Mouse (Mus musculus): ENCODE measurements at regions not wholly inside any gene's neighbourhood (a gene's known extent, or its start where the extent isn't known, plus 50 kb on each side); places are given as distances from the start of the nearest gene placed in this dataset.
A peak's percentile ranks its signal among the peaks of the same experiment; 100 is the strongest.
"Not testable (repeated sequence)": the region's sequence is repeated elsewhere in the genome, so short reads cannot be mapped to it uniquely, and the experiment has no call there.

DNA sequence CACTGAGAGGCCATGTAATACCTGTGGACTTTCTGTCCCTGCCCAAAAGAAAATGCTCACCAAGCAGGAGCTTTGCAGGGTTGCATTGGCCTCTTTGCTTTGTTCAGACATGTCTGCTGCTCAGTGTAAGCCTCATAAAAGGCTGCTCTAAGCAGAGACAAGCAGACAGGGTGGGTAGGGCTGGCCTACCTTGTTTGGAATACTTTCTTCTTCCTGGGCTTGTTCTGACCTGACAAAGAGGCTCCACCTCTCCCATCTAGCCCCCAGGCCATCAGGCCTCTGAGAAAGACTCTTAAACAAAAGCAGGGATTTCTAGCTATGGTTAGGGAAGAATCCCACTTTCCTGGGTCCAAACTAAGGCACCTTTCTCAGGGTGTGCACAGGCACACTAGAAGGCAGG lies 138.2 kb upstream of the Camk1g start:
- no peak overlapping the region for H3K27ac ChIP-seq
- H3K4me2 ChIP-seq (replicated peaks): no peak overlapping the region
- H3K4me3 ChIP-seq (replicated peaks): no peak overlapping the region
- H3K36me3 ChIP-seq: no peaks in the 10 kb centered on the region
- H3K9me3 ChIP-seq: no peaks in the 10 kb centered on the region
- H3K27me3 ChIP-seq: no peaks in the 10 kb centered on the region
- H3K4me1 ChIP-seq (replicated peaks): 0 out of 2 replicates have a peak, but pooled peaks cover 2% of the 10 kb centered on the region
- H3K9ac ChIP-seq (replicated peaks): no peak overlapping the region
- ATAC-seq: no peak

GRCm38 (mm10) chr1:193506991-193507390 lies 136.9 kb upstream of the Camk1g start:
- WGBS: 68% methylated on average over 3 of the region's 3 CpGs
- no peak overlapping the region for H3K27ac ChIP-seq
- no peak overlapping the region for H3K9ac ChIP-seq (replicated peaks)
- H3K9me3 ChIP-seq: no peaks in the 10 kb centered on the region
- no peaks in the 10 kb centered on the region for H3K36me3 ChIP-seq
- no peak overlapping the region for H3K4me2 ChIP-seq (replicated peaks)
- H3K4me3 ChIP-seq (replicated peaks): no peak overlapping the region
- no peaks in the 10 kb centered on the region for H3K27me3 ChIP-seq
- no peak for ATAC-seq
- H3K4me1 ChIP-seq (replicated peaks): 0 out of 2 replicates have a peak, but pooled peaks cover 2% of the 10 kb centered on the region

- Histone ChIP-seq H3K9ac (replicated peaks) (no peak overlapping the region), H3K4me1 (replicated peaks) (peaks cover 3% of the 10 kb centered on the region; the same call in 1 of the 2 replicates), H3K4me3 (replicated peaks) (no peak overlapping the region), H3K27me3 (no peaks in the 10 kb centered on the region), H3K36me3 (no peaks in the 10 kb centered on the region), H3K4me2 (replicated peaks) (no peak overlapping the region), H3K9me3 (no peaks in the 10 kb centered on the region), H3K27ac (no peak overlapping the region)
- ATAC-seq: no peak
- WGBS: 54% methylated on average over 3 of the region's 3 CpGs
Measured at GRCm38 (mm10) chr1:193505381-193505780, 135.3 kb upstream of the Camk1g start.

DNA sequence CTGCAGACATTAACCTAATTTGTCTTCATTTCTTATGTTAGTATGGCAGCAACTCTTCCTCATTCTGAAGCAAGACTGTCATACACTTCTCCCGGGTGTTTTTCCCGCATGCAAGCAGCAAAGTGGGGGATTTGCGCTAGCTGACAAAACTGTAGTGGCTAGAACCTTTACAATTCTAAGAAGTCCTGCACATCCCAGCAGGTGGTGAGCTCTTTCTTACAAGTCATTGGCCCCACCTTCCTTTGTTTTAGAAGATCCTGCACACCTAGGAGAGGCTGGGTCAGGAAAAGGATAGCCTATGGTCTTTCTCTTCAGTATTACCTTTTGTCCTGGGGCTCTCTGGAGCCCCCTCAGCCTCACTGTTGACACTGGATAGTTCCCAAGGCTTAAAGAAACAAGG lies 134.5 kb upstream of the Camk1g start:
- H3K27me3 ChIP-seq: no peaks in the 10 kb centered on the region
- H3K9me3 ChIP-seq: no peaks in the 10 kb centered on the region
- no peak overlapping the region for H3K27ac ChIP-seq
- no peak for ATAC-seq
- peaks cover 7% of the 10 kb centered on the region; the same call in 1 of the 2 replicates for H3K4me1 ChIP-seq (replicated peaks)
- WGBS: 46% methylated on average over 3 of the region's 3 CpGs
- no peak overlapping the region for H3K4me2 ChIP-seq (replicated peaks)
- H3K36me3 ChIP-seq: no peaks in the 10 kb centered on the region
- no peak overlapping the region for H3K4me3 ChIP-seq (replicated peaks)
- no peak overlapping the region for H3K9ac ChIP-seq (replicated peaks)

DNA sequence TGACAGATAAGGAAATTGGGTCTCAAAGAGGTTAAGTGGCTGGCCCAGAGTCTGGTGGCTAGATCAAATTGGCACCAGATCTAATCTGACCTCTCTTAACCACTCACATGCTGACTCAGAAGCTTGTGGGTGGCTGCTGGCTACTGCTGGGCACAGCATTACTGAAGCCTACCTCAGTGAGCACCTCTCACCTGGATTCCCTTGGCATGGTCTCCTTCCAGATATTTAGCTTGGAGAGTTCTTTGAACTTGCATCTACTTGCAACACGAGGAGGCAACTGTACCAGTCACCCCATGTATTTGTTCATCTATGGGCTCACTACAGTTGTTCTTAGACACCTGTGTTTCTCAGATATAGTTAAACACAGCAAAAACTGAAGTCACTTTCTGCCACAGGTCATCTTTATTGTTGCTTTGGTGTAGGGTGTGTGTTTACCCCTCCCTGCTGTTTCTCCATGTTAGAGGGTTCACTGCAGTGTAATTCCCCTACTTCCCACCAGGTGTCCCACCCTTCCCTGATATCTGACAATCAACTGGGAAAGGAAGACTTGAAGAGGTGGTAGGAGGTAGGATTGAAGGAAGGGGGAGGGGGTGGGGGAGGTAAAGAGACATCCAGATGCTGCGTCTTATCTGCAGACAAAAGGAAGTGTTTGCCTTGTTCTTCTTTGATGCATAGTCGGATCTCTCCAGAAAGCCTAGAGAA lies 133.7 kb upstream of the Camk1g start:
- Histone ChIP-seq H3K4me1 (replicated peaks) (peaks cover 7% of the 10 kb centered on the region; the same call in 1 of the 2 replicates), H3K36me3 (no peaks in the 10 kb centered on the region), H3K9me3 (no peaks in the 10 kb centered on the region), H3K27ac (no peak overlapping the region), H3K9ac (replicated peaks) (no peak overlapping the region), H3K27me3 (no peaks in the 10 kb centered on the region), H3K4me2 (replicated peaks) (no peak overlapping the region), H3K4me3 (replicated peaks) (no peak overlapping the region)
- 36% methylated on average over 3 of the region's 3 CpGs for WGBS
- ATAC-seq: peak; percentile 40

DNA sequence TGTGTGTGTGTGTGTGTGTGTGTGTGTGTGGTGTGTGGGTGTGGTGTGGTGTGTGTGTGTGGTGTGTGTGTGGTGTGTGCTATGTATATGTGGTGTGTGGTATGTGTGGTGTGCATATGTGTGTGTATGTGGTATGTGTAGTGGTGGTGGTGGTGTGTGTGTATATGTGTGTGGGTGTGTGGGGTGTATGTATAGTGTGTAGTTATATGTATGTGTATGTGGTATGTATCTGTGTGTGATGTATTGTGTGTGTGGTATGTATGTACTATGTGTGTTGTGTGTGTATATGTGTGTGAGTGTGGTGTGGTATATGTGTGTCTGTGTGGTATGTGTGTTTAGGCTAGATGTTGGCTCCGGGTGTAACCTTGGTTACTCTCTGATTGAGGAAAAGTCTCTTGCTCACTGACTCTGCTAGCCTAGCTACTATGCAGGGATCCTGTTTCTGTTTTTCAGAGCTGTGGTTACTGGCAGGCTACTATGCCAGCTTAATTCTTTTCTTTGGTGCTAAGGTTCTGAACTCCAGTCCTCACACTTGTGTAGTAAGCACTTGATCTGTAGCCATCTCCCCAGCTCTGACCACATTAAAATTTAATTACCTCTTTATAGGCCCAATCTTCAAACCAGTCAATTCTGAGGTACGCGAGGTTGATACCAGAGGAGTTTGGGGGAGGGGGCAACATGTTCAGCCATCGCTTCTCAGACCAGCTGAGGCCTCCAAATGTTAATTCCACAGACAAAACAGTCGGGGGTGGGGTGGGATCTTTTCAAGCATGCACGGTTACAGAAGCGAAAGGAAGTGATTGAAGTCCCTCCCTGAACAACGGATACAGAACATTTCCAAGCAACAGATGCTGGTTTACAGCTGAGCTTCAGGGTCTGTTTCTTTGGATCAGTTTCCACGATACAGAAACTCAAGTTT lies 126.4 kb upstream of the Camk1g start:
- Histone ChIP-seq H3K27ac (0 out of 2 replicates have a peak overlapping the region, but pooled peaks have one; percentile 19), H3K4me2 (replicated peaks) (no peak overlapping the region), H3K4me3 (replicated peaks) (no peak overlapping the region), H3K9ac (replicated peaks) (no peak overlapping the region), H3K9me3 (no peaks in the 10 kb centered on the region), H3K36me3 (no peaks in the 10 kb centered on the region), H3K4me1 (replicated peaks) (peaks cover 16% of the 10 kb centered on the region), H3K27me3 (no peaks in the 10 kb centered on the region)
- 23% methylated on average over 9 of the region's 9 CpGs for WGBS
- ATAC-seq: peak; percentile 63

- Histone ChIP-seq H3K9me3 (no peaks in the 10 kb centered on the region), H3K36me3 (no peaks in the 10 kb centered on the region), H3K4me3 (replicated peaks) (no peak overlapping the region), H3K27ac (no peak overlapping the region; the same call in 1 of the 2 replicates), H3K4me2 (replicated peaks) (no peak overlapping the region), H3K4me1 (replicated peaks) (0 out of 2 replicates have a peak, but pooled peaks cover 2% of the 10 kb centered on the region), H3K27me3 (no peaks in the 10 kb centered on the region), H3K9ac (replicated peaks) (no peak overlapping the region)
- no peak for ATAC-seq
- 58% methylated on average over 6 of the region's 6 CpGs for WGBS
Measured at GRCm38 (mm10) chr1:193488039-193488438, 117.9 kb upstream of the Camk1g start.

DNA sequence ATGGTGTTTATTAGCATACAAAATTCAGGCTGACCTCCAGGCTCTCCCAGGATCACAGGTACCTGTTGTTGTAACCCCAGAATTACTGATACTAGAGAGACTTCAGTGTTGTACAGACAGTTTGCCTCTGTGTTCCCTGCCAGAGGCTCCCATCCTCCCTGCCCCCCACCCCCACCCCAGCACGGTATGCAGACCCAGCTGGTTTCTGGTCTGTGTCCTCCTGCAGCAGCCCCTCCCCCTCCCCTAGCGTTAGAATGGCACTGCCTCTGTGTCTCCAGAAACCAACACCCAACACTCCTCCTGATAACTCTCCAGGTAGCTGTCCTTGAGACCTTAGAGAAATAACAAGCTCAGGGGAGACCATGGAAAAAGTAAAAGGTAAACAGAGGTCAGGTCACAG lies 116.6 kb upstream of the Camk1g start:
- H3K4me1 ChIP-seq (replicated peaks); ATAC-seq; H3K4me3 ChIP-seq (replicated peaks); H3K27me3 ChIP-seq; H3K9ac ChIP-seq (replicated peaks); H3K27ac ChIP-seq; H3K36me3 ChIP-seq; H3K9me3 ChIP-seq; H3K4me2 ChIP-seq (replicated peaks): not testable (repeated sequence)
- WGBS: 7% methylated on average over 2 of the region's 2 CpGs

DNA sequence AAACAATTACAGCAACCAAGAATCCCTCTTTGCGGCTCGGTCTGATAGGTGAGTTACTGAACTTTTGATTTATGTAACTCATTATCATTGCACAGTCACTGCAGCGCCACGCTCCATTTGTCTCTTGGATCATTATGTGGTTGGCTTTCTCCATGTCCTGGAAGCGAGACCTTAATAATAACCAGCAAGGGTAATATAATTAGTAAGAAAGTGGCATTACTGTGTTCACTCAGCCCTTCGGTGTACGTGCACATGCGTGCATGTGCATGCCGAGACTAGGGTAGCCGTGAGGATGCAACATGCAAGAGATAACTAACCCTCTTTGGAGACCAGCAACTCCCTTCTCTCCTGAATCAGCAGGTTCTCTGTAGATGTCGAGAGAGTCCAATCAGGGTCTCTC lies 114.9 kb upstream of the Camk1g start:
- H3K4me3 ChIP-seq (replicated peaks): no peak overlapping the region

GRCm38 (mm10) chr1:193477298-193477697 lies 107.2 kb upstream of the Camk1g start:
- no peak overlapping the region for H3K9ac ChIP-seq (replicated peaks)
- no peak overlapping the region for H3K4me2 ChIP-seq (replicated peaks)
- no peak overlapping the region for H3K27ac ChIP-seq
- H3K4me1 ChIP-seq (replicated peaks): no peaks in the 10 kb centered on the region
- H3K4me3 ChIP-seq (replicated peaks): no peak overlapping the region
- H3K36me3 ChIP-seq: no peaks in the 10 kb centered on the region
- H3K9me3 ChIP-seq: no peaks in the 10 kb centered on the region
- H3K27me3 ChIP-seq: no peaks in the 10 kb centered on the region
- WGBS: 61% methylated on average over 1 of the region's 1 CpGs
- no peak for ATAC-seq

More for the DNA sequence above, 114.9 kb upstream of the Camk1g start:
- Histone ChIP-seq H3K9me3 (no peaks in the 10 kb centered on the region), H3K27ac (no peak overlapping the region), H3K27me3 (no peaks in the 10 kb centered on the region), H3K4me1 (replicated peaks) (0 out of 2 replicates have a peak, but pooled peaks cover 2% of the 10 kb centered on the region), H3K36me3 (no peaks in the 10 kb centered on the region), H3K9ac (replicated peaks) (no peak overlapping the region), H3K4me2 (replicated peaks) (no peak overlapping the region)
- WGBS: 85% methylated on average over 11 of the region's 11 CpGs
- no peak for ATAC-seq

GRCm38 (mm10) chr1:193476805-193477204 lies 106.7 kb upstream of the Camk1g start:
- 70% methylated on average over 7 of the region's 7 CpGs for WGBS

DNA sequence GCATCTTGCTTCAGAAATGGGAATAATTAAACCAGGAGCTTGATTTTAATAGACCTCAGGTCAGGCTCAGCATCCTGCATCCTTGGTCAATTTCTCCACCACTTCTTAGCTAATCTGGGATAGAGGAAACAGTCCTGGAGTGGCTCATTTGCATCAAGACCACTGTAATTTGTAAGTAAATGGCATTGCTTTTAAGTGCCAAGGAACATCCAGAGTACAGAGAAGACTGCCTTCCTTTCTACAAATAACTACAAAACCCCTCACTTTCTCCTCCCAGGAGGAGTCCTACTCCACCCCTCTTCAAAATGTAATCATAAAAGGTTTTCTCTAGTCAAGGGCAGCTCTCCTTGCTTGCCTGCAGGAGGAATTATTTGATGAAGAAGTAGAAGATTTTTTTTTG lies 96.2 kb upstream of the Camk1g start:
- H3K9ac ChIP-seq (replicated peaks): no peak overlapping the region
- no peak overlapping the region for H3K4me3 ChIP-seq (replicated peaks)
- H3K27ac ChIP-seq: no peak overlapping the region
- no peak for ATAC-seq
- H3K4me2 ChIP-seq (replicated peaks): no peak overlapping the region
- no peaks in the 10 kb centered on the region for H3K36me3 ChIP-seq
- no peaks in the 10 kb centered on the region for H3K4me1 ChIP-seq (replicated peaks)
- no peaks in the 10 kb centered on the region for H3K27me3 ChIP-seq
- H3K9me3 ChIP-seq: no peaks in the 10 kb centered on the region

More at GRCm38 (mm10) chr1:193476805-193477204, 106.7 kb upstream of the Camk1g start:
- Histone ChIP-seq H3K4me3 (replicated peaks) (no peak overlapping the region), H3K9me3 (no peaks in the 10 kb centered on the region), H3K27ac (no peak overlapping the region), H3K4me2 (replicated peaks) (no peak overlapping the region), H3K27me3 (no peaks in the 10 kb centered on the region), H3K36me3 (no peaks in the 10 kb centered on the region), H3K9ac (replicated peaks) (no peak overlapping the region), H3K4me1 (replicated peaks) (no peaks in the 10 kb centered on the region)
- no peak for ATAC-seq

All from midbrain, embryonic 13.5 days (tissue).